Mouse (Mus musculus) C2C12 (cell line): Measurements from ENCODE around the gene Mnt.
A peak's percentile ranks its signal among the peaks of the same experiment; 100 is the strongest.

Experiments used
- CEBPB ChIP-seq: IDR thresholded peaks from one replicate; pipeline ENCODE4 v1.6.1; 2011; ENCODE audit warnings: low read depth, mild to moderate bottlenecking, control low read depth, moderate library complexity
- CTCF ChIP-seq: IDR thresholded peaks from one replicate; pipeline ENCODE4 v1.5.1; 2011; ENCODE audit not compliant: control insufficient read depth, insufficient read depth, insufficient read length
- FOSL1 ChIP-seq: IDR thresholded peaks from one replicate; pipeline ENCODE4 v1.8.0; 2011; ENCODE audit warnings: mild to moderate bottlenecking, low read length; ENCODE audit not compliant: poor library complexity, insufficient read depth, severe bottlenecking
- MAX ChIP-seq: IDR thresholded peaks from one replicate; pipeline ENCODE4 v1.6.1; 2011; ENCODE audit warnings: mild to moderate bottlenecking, control low read depth
- MYOD1 ChIP-seq: IDR thresholded peaks from one replicate; pipeline ENCODE4 v1.6.1; 2011; ENCODE audit warnings: low read depth; ENCODE audit not compliant: control insufficient read depth, insufficient read length
- MYOG ChIP-seq: IDR thresholded peaks from one replicate; pipeline ENCODE4 v1.6.1; 2011; ENCODE audit not compliant: control insufficient read depth, insufficient read length; ENCODE audit errors: extremely low read depth
- USF1 ChIP-seq: IDR thresholded peaks from one replicate; pipeline ENCODE4 v1.6.1; 2011; ENCODE audit warnings: low read depth, mild to moderate bottlenecking, control low read depth, moderate library complexity

DNA sequence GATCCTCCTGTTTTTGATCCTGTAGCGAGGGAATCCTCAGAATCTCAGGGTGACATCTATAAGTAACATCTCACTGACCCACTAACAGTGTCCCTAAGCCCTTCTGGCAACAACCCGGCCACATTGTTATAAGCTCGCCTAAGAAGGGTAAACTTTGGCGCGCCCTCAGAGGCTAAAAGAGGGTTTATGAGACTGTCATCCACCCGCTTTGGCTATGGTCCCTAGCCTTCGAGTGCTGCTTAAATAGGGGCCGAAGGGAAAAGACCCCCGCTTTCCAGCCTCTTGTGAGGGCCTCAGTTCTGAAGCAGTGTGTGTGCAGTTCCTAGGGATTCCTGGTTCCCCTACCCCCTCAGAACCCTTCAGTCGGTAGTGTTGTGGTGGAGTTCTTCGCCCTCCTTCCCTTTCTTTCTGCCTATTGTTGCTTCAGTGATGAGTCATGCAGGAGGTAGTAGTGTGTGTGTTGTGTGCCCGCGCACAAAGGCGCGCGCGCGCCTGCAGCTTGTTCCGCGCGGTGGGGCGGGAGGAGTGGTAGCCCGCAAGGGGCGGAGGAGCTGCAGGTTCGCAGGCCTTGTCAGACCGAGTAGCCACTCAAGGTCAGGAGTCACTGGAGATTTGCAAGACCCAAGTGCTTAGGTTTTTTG is 1.9 kb downstream of the Mnt start:
- TF ChIP-seq CTCF (no peak), USF1 (no peak), MYOG (no peak), MAX (peak; percentile 85), CEBPB (peak; percentile 58), MYOD1 (no peak), FOSL1 (peak; percentile 3)
